Mouse (Mus musculus): Measurements from ENCODE around the gene Nme1.
"Not testable (repeated sequence)": the region's sequence is repeated elsewhere in the genome, so short reads cannot be mapped to it uniquely, and the experiment has no call there.

The Nme1 gene

DNA sequence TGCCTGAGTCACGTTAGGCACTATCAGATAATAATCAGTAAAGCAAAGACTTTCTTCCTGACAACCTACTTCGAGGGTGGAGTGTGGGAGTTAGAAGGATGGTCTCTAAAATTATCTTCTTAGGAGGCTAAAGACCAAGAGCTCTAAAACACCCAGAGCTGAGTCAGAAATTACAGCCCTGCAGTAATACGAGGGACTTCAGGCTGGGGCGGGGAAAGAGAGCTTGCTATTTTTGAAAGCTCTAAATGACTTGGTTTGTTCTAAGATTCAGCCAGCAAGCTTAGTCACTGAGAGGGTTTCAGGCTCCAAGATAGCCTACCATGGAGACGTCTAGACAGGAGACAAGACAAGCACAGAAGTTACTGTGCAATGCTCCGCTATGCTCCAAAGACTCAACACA lies 2.9 kb downstream of the Nme1 start:
- DNase-seq (ENCODE audit: low spot score in 2 of 2), result no peak

DNA sequence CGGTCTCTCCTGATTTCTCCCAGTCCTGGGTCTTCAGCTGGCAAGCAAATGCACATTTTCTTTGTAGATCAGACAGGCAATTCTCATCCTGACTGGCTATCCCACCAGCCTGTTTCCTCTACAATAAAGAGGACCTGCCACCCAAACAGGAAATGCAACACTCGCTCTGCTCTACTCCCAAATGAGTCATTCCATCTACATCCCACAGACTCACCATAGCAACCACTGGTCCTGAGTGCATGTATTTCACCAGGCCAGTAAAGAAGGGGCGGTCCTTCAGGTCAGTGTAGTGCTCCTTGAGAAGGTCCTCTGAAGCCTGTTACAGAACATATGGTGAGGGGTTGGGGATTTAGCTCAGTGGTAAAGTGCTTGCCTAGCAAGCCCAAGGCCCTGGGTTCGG lies 5.3 kb downstream of the Nme1 start:
- no peak for DNase-seq (ENCODE audit: low spot score in 2 of 2)

DNA sequence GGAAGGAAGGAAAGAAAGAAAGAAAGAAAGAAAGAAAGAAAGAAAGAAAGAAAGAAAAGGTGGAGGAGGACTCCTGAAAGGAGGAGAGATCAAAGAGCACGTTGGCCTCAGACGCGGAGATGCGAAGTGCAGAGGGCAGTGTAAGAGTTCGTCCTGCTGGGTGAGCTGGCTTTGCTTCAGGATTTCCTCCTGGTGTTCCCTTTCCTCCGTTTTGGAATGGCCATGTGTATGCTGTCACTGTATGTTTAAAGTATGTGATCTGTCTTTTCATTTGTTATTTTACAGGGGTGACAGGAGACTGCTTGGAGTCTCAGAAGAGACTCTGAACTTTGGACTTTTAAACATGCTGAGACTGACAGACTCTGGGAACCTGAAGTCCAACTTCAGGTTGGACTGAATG lies 6.8 kb downstream of the Nme1 start:
- no peak for DNase-seq (ENCODE audit: low spot score in 2 of 2)

DNA sequence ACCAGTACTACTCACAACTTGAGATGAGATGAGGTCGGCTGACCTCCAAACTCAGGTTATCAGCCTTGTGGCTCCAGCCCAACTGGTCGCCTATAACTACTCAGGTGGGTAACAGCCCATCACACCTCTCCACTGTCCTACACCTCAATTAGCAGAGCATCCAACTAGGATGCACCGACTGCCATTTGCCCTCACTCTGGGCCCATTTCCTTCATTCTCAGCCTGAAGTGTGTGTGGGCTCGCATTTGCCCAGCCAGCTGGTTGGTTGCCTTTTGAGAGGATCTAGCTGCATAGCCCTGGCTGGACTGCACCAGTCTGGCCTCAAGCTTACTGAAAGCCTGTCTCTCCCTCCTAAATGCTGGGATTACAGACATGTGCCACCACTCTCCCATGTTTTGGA lies 10.6 kb downstream of the Nme1 start:
- no peak for DNase-seq (ENCODE audit: low spot score in 2 of 2)

DNA sequence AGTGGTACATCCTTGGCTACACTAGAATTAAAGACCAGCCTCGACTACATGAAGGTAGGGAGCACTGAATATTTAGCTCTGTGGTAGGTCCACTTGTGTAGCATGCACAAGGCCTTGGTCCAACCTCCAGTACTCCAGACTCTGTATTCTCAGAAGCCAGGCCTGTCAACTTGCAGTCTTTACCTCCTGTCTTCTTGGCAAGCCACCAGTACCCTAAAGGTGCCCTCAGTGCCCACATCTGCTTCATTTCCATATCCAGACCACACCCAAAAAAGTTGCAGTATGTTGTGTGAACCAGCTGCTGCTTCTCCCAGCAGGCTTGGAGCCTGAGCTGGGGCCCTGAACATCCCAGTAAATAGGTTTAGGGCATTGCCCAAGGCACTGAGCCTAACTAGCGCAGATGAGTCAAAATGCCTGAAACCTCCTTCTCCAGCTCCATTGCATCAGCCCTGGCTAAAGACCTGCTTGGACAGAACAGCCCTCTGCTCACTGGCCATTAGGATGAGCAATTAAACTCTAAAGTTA lies 11.2 kb downstream of the Nme1 start:
- no peak for DNase-seq (ENCODE audit: low spot score in 2 of 2)

DNA sequence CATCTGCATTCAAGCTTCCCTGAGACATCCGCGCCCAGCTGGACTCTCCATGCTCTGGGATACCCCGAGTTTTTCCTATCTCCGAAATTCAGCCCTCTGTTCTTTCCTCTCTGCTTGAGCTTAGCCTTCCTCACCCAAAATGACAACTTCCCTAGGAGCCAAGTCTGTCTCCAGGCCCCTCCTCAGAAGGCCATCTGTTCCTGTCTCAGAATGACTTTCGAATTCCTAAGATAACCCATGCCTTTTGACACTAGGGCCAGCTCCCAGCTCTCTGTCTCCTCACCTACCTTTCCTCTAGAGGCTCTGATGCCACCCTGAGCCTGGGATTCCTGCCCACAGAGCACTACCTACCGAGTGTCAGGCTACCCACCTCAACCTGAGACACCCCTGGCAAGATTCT lies 12.2 kb downstream of the Nme1 start, which contains the start of gene Nme2:
Nme2 (minus strand) TSS at position 101 of the 400 bp plus-strand sequence.
- no peak for DNase-seq (ENCODE audit: low spot score in 2 of 2)

DNA sequence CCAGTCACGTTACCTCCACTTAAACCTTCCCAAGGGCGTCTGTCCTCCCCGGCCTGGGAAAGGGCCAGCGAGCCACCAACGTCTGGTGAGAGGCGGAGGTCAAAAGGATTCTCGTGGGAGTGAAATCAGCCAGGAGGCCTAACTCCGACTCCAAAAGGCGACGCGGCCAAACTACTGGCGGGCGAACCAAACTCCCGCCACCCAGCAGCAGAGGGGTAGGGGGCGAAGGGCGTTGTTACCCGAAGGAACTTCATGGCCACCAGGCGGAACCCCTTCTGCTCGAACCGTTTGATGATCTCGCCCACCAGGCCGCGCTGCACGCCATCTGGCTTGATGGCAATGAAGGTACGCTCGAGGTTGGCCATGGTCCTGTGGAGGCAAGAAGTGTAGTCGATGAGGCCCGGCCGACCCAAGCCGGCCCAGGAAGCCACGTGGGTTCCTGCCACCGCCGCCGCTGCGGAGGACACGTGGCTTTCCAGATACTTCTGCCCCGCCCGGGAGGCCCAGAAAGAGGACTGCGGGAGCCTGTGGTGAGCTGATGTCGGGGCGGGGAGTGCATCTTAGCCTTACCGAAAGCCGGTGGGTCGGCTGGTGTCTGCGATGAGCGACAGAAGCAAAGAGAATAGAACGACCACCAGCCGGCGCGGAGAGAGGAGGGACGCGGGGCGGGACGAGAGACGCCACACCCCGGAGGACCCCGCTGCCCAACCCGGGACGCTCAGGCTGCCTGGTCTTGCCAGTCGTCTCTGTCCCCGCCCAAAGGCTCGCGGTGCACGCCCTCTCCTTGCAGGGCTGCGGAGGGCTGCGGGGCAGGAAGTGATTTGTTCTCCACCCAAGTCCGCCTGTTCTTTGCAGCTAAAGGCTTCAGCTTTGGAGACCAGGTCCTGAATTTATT lies 12.8 kb downstream of the Nme1 start:
- DNase-seq (ENCODE audit: low spot score in 2 of 2), result peak; percentile 86 to 89

DNA sequence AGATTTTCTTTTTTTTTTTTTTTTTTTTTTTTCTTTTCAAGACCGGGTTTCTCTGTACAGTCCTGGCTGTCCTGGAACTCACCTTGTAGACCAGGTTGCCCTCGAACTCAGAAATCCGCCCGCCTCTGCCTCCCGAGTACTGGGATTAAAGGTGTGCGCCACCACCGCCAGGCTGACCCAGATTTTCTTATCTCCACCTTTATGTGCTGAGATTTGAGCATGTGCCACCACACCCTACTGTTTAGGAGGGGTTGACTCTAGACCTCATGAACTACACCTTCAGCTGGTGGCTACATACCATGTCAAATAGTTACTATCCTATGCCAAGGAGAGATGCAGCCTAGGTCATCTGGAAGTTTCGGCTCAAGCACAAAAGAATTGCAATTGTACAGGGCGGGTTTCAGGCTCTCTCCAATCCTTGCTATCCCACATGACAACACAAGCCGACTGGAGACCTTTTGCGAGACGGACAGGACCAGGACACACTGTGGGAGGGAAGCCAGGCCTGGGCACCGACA lies 13.5 kb downstream of the Nme1 start:
- DNase-seq (ENCODE audit: low spot score in 2 of 2), result no peak

DNA sequence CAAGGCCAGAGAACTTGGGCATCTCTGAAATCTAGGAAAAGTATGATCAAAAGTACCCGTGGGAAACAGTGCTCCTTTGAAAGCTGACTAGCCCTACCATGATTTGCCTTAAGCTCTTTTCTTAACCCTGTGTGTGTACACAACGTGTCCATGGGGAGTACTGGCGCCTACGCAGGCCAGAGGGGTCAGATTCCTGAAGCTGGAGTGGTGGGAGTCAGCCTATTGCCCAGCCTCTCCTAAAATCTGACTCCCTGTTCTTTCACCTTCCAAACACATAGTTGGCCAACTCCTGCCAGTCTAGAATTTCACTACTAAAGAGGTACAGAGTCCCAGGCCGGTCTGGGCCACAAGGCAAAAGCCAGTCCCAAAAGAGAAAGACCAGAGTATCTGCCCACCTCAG lies 15.9 kb downstream of the Nme1 start:
- DNase-seq (ENCODE audit: low spot score in 2 of 2), result no peak

DNA sequence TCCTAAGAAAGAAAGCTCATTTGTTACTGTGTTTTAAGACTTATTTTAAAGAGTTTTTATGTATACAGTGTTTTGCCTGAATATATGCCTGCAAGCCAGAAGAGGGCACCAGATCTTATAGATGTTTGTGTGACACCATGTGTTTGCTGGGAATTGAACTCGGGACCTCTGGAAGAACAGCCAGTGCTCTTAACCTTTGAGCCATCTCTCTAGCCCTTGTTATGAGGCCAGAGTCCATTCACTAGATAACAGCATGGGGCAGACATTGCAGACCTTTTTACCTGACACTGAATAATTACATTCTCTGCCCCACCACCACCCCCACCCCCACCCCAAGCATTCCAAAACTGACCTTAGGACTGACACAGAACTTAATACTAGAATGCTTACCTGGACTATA lies 18.3 kb downstream of the Nme1 start:
- no peak for DNase-seq (ENCODE audit: low spot score in 2 of 2)

DNA sequence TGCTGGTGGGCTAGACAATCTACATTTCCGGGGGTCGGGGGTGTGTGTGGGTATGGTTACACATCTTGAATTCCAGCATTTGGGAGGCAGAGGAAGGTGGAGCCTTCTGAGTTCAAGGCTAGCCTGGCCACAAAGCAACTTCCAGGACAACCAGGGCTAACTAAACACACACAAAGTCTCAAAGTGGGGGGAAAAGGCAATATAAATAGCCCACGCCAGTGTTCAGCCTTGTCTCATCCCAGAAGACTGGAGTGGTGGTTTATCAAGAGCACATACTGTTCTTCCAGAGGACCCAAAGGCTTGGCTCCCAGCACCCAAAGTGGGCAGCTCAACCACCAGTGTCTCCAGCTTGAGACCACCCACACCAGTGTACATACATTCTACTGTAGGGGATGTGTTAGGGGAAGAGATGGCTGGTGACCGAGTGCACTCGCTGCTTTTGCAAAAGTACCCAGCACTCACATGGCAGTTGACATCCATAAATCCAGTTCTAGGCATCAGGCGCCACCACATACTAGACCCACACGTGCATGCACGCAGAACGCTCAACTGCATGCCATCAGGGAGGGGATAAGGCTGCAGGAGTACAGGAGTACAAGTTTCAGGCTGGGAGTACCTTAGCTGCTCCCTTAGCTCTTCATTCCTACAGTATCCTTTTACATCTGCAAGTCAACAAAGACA lies 19.3 kb downstream of the Nme1 start:
- DNase-seq (ENCODE audit: low spot score in 2 of 2), result no peak

DNA sequence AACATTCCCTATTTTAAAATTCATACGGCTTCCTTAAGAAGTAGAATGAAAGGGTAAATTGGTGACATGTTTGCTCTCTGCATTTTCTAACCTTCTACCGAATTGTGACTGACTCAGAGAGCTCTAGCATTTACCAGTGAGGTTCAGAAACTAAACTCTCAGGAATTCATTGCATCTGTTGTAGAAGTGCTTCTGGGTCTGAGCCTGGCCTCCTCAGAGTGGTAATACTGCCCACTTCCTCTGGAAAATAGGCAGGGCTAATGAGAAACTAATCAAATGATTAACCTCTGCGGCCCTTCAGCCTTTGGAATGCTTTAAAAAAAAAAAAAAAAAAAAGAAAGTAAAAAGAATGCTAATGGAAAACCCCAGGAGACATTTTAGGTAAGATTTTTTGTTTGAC lies 23.3 kb downstream of the Nme1 start:
- no peak for DNase-seq (ENCODE audit: low spot score in 2 of 2)

DNA sequence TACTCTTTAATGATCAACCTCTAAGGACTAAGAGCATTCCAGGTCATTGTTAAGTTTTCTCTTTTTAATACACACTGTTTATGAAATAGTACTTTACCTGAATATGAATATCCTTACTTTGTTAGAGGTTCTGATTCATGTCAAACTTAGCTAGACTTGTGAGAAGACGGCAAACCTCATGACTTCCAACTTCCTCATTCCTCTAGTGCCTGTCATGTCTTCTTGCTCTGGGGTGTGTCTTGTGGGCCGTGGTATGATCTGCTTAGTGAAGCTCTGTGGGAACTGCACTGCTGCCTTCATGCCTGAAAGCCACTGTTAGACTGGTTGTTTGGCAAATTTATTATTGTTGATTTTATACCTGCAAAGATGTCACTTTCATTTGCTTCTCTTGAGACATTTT lies 27.4 kb downstream of the Nme1 start:
- peak in 1 of 2 experiments; percentile 40 for DNase-seq (ENCODE audit: low spot score in 2 of 2)

DNA sequence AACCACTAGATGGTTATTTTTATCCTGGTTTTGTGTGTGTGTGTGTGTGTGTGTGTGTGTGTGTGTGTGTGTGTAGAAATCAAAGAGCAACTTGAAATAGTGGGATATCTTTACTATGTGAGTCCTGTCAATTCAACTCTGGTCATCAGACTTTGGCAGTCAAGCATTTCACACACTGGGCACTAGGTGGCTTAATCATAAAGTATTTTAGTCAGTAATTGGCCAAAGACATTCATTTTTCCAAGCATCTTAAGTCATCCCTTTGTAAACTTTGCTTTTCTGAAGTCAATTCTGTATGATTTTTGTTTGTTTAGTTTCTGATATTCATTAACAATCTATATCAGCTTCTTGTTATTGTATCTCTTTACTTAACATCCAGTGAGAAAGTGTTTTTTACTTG lies 39.2 kb downstream of the Nme1 start:
- DNase-seq (ENCODE audit: low spot score in 2 of 2), result no peak

DNA sequence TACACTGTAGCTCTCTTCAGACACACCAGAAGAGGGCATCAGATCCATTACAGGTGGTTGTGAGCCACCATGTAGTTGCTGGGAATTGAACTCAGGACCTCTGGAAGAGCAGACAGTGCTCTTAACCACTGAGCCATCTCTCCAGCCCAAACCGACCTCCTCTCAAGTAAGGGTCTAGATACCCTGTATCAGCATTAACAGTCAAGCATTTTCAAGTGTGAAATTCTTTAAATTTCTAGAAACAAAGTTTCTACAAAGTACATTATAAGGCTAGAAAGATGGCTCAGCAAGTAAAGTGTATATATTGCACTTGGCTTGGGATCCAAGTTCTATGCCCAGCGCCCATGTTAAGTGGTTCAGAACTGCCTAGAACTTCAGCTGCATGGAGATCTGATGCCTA lies 53.3 kb downstream of the Nme1 start:
- not testable (repeated sequence) for DNase-seq (ENCODE audit: low spot score in 2 of 2)

DNA sequence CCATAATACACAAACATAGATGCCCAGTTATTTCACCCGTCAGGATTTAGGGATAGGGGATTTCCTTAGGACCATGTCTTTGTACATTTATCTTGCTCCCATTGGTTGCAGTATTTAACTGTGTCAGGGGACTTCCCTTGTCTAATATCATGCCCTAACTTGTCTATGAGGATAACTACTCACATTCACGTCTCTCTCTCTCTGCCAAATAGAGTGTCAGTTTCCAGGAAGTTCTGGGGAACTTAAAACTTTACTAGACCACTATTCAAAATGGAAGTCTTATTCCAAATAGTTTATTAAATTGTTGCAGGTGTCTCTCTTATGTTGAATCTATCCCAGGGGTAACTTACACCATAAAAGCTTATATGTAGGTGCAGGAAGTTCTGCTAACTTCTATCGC lies 56.7 kb downstream of the Nme1 start:
- DNase-seq (ENCODE audit: low spot score in 2 of 2), result no peak

DNA sequence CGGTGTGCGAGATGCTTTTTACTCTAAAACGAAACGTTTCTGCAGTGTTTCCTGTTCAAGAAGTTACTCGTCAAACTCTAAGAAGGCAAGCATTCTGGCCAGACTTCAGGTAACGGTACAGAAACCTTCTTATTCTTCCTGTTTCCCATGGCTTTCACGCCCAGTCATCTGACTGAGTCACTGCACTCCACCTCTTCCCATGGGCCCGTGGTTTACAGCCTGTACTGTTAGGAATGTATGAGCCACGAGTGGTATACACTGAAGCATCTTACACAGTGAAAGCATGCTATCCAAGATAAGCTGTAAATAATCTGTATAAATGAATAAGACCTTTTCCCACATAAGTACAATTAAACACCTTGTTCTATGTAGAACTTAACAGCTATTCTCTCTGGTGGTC lies 59.5 kb downstream of the Nme1 start:
- DNase-seq (ENCODE audit: low spot score in 2 of 2), result no peak

DNA sequence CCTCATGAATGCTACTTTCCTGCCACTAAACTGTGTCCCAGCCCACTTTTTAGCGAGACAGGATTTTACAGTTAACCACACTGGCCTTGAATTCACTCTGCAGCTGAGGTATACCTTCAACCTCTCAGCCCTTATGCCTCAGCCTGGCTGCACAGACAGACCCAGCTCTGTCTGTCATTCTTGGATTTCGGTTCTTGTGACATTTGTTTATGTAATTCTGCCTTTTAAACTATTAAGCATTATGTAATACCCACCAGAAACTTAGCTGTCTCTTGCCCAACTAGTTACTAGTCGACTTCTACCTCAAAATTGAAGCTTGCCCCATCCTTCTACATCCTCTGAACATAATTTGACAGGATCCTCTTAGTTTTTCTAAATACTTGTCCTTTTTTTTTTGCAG lies 60.5 kb downstream of the Nme1 start:
- no peak for DNase-seq (ENCODE audit: low spot score in 2 of 2)
